Mouse (Mus musculus): Measurements from ENCODE around the gene Hist1h1d.
"Not testable (repeated sequence)": the region's sequence is repeated elsewhere in the genome, so short reads cannot be mapped to it uniquely, and the experiment has no call there.

DNA sequence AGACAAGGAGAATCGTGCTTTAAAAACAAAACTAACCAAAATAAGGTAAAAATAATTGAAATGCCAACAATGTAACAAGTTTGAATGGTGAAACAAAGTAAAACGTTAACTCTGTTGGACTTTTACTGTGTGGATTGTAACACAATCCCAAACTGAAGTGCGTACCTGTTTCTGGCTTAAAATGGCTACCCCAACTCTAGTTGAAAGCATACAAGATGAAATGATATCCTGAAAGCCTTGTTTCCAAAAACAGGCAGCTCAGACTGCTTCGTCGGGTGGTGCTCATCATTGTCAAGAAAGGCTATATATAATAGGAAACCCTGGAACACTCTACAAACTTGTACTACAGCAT, 8.4 kb downstream of the Hist1h1d start:
- not testable (repeated sequence) for TF ChIP-seq CTCF (IDR thresholded peaks at IDR 0.05; ENCODE audit: extremely low read depth, insufficient read depth, insufficient read length, insufficient replicate concordance); POLR2A (IDR thresholded peaks at IDR 0.05; ENCODE audit: low read depth, low read length)

Data from spleen, adult 2 months (tissue).